Mouse (Mus musculus) cerebellum, postnatal 14 days (tissue): ENCODE results near the gene Cwc22.

ENCODE experiments used
- DNase-seq, 2 experiments: peaks; one replicate each; pipeline ENCODE4 v3.0.0; 2021; ENCODE audit warnings: mixed read lengths in 2 of 2

The Cwc22 gene

DNA sequence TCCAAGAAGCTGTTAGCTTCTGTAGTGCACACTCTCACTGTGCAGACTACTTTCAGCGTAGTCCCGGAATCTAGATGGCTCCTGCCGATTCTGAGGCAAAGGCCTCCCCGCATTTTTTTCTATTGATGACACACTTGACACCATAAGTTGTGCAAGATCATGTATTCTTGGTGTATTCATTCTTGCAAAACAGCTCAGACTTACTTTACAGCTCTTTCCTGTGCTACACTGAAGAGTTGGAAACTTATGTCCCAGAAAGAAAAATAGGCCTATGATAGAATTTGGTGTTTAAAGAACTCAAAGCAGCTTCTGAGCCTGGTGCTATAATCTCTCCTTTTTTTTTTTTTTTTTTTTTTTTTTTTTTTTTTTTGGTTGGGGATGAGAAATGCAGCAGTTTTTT lies 23.8 kb upstream of the Cwc22 start:
- no peak for DNase-seq

DNA sequence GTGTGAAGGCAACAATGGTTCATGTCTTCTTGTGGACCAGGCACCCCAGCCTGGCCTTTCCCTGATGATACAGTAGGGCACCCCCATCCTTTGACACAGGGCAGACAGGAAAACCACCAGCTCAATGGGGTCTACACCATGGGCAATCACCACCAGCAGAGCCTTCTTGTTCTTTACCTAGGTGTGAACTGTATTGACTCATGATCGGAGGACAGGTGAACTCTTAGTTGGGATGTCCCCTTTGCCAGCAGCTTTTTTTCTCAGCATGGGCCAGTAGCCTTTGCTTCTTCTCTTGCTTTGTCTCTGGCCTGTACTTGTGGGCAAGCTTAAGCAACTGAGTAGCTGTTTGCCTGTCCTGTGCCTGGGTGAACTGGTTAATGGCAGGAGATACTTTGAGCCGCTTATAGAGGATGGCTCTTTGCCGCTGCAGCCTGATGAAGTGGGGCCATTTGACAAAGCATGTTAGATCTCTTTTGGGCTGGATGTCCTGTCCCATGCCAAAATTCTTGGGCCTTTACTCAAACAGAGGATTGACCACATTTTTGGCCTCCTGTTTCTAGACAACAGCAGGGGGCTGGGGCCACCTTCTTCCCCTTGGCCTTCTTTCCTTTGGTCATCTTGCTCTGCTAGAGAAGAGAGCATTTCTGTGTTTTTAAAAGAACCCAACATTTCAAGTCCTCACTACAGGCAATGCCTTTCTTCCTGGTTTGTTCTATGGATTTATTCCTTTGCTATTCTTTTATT lies 16.4 kb upstream of the Cwc22 start:
- DNase-seq, result no peak

DNA sequence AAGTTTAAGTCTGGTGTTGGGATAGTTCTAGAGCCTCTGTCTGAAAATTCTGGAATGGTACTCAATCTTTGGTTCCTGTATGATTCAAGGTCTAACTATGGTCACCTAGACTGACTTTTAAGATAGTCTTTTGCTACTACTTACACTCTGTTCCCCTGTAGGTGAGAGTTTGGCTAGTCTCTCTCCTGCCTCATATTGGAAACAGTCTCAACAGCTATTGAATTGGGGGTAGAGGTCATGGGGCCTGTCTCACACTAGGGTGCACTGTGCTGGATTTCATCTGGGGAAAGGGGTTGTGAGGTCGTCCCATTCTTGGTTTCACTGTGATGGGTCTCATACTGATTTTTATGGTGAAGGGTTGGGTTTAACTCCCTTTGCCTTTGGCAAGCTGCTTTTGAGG lies 15.1 kb upstream of the Cwc22 start:
- no peak for DNase-seq

DNA sequence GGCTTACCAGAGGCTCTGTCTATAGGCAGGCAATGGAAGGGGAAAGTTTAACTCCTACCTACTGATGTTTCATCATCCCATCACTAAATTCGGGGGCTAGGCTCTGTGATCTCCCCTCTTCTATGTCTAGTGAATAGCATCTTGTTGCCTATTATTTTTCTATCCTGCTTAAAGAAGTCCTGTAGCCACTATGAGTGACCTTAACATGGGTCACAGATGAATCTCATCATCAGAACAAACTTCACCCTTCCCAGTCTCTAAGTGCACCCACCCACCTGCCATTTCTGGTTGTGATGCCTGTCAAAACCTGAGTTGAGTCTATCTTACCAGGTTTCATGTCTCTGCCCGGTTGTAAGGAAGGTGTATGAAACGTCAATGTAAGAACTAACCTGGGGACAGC lies 14.5 kb upstream of the Cwc22 start:
- DNase-seq, result no peak

DNA sequence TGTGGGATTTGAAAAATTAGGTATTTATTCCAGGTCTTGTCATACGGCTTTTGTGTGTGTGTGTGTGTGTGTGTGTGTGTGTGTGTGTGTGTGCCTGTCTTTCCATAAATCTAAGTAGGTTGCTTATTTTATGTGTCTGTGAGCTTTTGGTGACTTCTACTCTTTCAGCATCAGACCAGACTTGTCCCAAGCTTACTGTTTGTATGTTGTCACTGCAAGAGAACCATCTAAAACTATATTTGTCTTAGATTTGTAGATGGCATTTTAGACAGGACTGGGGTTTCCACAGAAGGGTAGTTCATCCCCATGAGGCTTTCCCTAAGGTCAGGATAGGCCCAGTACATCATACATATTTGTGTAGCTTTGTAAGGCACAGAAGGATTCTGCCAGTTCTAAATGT lies 13.2 kb upstream of the Cwc22 start:
- DNase-seq, result no peak

DNA sequence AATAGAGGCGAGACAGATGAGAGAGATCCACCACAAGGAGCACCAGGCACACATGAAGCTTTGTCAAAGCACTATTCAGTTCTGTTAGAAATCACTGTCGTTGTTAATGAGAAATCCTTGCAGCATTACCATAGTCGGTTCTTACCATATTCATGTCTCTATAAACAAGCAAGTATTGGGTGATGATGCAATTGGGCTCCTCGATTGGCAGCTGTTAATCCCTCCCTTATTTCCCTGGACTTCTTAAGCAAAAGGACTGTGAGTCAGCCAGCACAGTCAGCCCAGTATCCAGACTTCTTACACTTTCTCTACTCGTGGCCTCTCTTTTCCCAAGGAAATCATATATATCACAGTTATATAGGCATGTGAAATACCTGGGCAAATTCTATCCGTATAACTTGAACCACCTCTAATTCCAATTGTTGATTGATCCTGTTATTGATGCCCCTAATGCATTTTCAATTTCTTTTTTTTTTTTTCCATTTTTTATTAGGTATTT lies 5.3 kb upstream of the Cwc22 start:
- no peak for DNase-seq

- no peak for DNase-seq
Measured at GRCm38 (mm10) chr2:77950111-77950510, 3.9 kb upstream of the Cwc22 start.

GRCm38 (mm10) chr2:77949521-77949920 lies 3.3 kb upstream of the Cwc22 start:
- no peak for DNase-seq

- DNase-seq, result no peak
Measured at GRCm38 (mm10) chr2:77948921-77949320, 2.7 kb upstream of the Cwc22 start.

DNA sequence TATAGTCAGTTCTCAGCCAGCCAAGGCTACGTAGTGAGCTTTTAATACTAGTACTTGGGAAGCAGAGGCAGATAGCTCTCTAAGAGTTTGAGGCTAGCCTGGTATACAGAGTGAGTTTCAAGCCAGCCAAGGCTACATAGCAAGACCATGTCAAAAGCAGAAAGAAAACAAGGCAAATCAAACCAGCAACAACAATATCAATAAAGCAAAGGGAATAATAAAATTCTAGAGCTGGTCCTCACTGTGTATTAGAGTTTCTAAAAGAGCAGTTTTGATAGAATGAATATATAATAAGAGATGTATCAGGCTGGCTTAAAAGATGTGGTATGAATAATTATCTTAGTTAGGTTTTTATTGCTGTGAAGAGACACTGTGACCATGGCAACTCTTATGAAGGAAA lies 2.0 kb upstream of the Cwc22 start:
- DNase-seq, result no peak

DNA sequence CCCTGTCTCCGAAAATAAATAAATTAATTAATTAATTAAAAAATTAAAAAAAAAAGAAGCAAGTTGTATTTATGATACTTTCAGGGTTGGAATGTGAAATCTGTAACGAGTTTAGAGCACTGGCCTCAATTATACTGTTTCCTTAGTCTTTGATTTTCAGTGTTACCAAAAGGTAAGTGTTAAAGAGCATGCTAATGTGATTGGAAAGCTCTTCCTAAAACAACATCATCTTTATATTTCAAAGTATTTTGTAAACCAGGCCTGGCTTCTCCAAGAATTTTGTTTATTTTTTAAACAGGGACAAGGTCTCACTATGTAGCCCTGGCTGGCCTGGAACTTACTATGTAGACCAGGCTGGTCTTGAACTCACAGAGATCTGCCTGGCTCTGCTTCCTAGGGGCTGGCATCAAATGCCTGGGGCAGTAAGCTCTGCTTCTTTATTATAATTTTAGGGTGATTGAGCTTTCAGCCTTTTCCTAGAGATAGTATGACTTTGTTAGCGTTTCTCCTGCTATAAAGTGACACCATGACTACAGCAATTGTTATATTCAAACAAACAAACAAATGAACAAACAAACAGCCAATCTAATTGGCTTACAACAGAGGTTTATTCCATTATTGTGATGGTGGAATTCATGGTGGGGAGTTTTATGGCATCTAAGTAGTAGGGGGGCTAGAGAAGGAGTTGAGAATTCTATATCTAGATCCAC lies 1.1 kb upstream of the Cwc22 start:
- no peak for DNase-seq

- no peak for DNase-seq
Measured at GRCm38 (mm10) chr2:77944860-77945595, 1.1 kb downstream of the Cwc22 start.

DNA sequence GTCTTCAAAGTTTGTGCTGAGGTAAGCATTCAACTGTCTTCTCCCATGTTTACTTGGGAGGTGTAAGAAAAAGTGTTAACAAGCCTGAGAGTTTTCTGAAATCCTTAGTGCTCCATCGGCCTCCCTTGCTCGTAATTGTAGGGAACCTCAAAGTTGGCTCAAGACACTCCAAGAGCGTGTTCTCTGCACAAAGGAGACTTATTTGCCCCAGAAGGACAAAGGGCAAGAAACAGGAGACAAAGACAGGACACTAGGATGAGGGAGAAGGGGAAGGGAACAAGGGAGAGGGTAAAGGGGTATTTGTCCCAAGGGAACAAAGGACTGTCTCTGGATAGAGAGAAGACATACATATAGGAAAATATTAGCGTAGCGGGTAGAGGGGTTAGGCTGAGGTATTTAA lies 1.9 kb downstream of the Cwc22 start:
- no peak for DNase-seq

- no peak for DNase-seq
Measured at GRCm38 (mm10) chr2:77941944-77942343, 4.2 kb downstream of the Cwc22 start.

- no peak for DNase-seq
Measured at GRCm38 (mm10) chr2:77938317-77938716, 7.9 kb downstream of the Cwc22 start.

GRCm38 (mm10) chr2:77937818-77938217 lies 8.4 kb downstream of the Cwc22 start:
- no peak for DNase-seq

GRCm38 (mm10) chr2:77934138-77934537 lies 12.0 kb downstream of the Cwc22 start:
- no peak for DNase-seq

DNA sequence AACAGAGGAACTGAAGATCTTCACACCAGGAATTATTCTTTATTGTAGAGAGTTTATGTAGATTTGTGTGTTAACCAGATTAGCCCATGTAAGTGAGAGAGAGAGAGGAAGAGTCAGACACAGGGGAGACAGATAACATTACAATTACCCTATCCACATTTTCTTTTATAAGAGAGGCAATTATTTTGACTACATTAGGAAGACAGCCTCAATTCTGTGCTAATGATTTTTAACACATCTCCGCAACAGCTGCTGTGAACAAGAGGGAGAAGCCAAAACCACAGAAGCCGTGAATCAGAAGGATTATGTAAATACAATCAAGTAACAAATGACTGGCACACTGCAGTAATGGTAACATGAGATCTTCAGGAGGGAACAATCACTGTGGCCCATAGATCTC lies 12.5 kb downstream of the Cwc22 start:
- DNase-seq, result no peak

GRCm38 (mm10) chr2:77931958-77932357 lies 14.2 kb downstream of the Cwc22 start:
- DNase-seq, result no peak

DNA sequence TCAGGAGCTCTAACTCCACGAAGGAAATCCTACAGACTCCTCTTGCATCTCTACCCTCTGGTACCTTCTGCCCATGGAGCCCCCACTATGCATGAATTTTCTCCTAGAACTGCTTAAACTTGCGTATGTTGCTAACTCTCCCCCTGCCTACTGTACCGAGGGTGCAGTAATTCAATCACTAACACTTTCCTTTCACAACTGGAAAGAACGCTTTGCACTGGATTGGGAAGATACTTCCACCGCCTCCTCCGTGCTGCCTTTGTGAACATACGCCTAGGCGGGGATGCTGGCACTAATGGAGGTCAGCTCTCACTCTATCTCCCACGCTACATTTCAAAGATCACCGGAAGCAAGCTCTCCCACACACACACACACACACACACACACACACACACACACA lies 17.8 kb downstream of the Cwc22 start:
- no peak for DNase-seq

GRCm38 (mm10) chr2:77926468-77926867 lies 19.7 kb downstream of the Cwc22 start:
- DNase-seq, result peak; percentile 33 to 50

GRCm38 (mm10) chr2:77925997-77926396 lies 20.2 kb downstream of the Cwc22 start:
- DNase-seq, result no peak

- DNase-seq, result peak; percentile 61 to 76
Measured at GRCm38 (mm10) chr2:77925187-77925924, 20.8 kb downstream of the Cwc22 start.
